Mouse (Mus musculus): ENCODE measurements around the gene Phrf1.

- no peak for TF ChIP-seq EP300 (IDR thresholded peaks at IDR 0.05; ENCODE audit: low read depth in 1 of 2, low read length in 2 of 2)
- no peak for TF ChIP-seq CTCF (IDR thresholded peaks at IDR 0.05 in 2 of 3, conservative IDR thresholded peaks at IDR 0.05 in 1 of 3; ENCODE audit: control insufficient read depth in 1 of 3, insufficient read depth in 1 of 3, low read depth in 2 of 3, low read length in 3 of 3, poor library complexity in 1 of 3, severe bottlenecking in 1 of 3)
- TF ChIP-seq SIN3A (IDR thresholded peaks at IDR 0.05; ENCODE audit: low read length) = no peak
- no peak for TF ChIP-seq ZC3H11A (IDR thresholded peaks at IDR 0.05; ENCODE audit: low read depth, low read length)
- TF ChIP-seq USF1 (IDR thresholded peaks at IDR 0.05; ENCODE audit: low read depth, low read length) = no peak
- TF ChIP-seq MAZ (IDR thresholded peaks at IDR 0.05; ENCODE audit: low read depth, low read length) = no peak
- TF ChIP-seq NRF1 (IDR thresholded peaks at IDR 0.05; ENCODE audit: insufficient read depth, low read depth, low read length, poor library complexity, severe bottlenecking) = no peak
- TF ChIP-seq NELFE (IDR thresholded peaks at IDR 0.05; ENCODE audit: low read depth, low read length) = no peak
- TF ChIP-seq TCF12 (IDR thresholded peaks at IDR 0.05; ENCODE audit: low read depth, low read length) = no peak
- TF ChIP-seq ZKSCAN1 (IDR thresholded peaks at IDR 0.05; ENCODE audit: low read depth, low read length) = no peak
Observed at GRCm38 (mm10) chr7:141219558-141220099, 9.0 kb upstream of the Phrf1 start.

Data from MEL (cell line).